Mouse (Mus musculus) cortical plate, adult 2 months (tissue): Measurements from ENCODE around the gene Ptbp1. TPM values are rescaled to one million over a fixed set of nuclear protein-coding genes. Genes with fewer than 3 reads are reported as not detected.
A peak's percentile ranks its signal among the peaks of the same experiment; 100 is the strongest.

Source experiments
- H3K27ac ChIP-seq: fragments of 200-500 bp; 2 replicates; pipeline ENCODE4 v1.5.1; 2012; ENCODE audit warnings: low read length, control low read depth, inconsistent platforms; ENCODE audit not compliant: insufficient read depth
- H3K4me1 ChIP-seq: fragments of 200-500 bp; 2 replicates; pipeline ENCODE4 v1.6.1; 2011; ENCODE audit warnings: low read length; ENCODE audit not compliant: control insufficient read depth, insufficient read depth
- H3K4me3 ChIP-seq: fragments of 200-500 bp; 2 replicates; pipeline ENCODE4 v1.5.1; 2011; ENCODE audit warnings: mild to moderate bottlenecking, low read length, control low read depth; ENCODE audit not compliant: insufficient read depth
- CTCF ChIP-seq: fragments of 200-500 bp; IDR thresholded peaks from 2 replicates; pipeline ENCODE4 v1.5.1; 2011; ENCODE audit warnings: mild to moderate bottlenecking, control low read depth, low read length; ENCODE audit not compliant: insufficient read depth; ENCODE audit errors: extremely low read depth
- POLR2A ChIP-seq: fragments of 200-500 bp; IDR thresholded peaks from 2 replicates; pipeline ENCODE4 v1.6.1; 2011; ENCODE audit warnings: mild to moderate bottlenecking, low read length, control low read depth; ENCODE audit not compliant: insufficient read depth; ENCODE audit errors: extremely low read depth
- polyA plus RNA-seq: library from polyadenylated mRNA; depleted of rRNA; stranded (reverse); fragments of >200 nt; gene quantifications from 2 replicates; pipeline ENCODE4 v1.2.3, GENCODE M21; 2012; rRNA removed

The Ptbp1 gene
- 53.3 and 54.1 TPM in 2 replicates for polyA plus RNA-seq

- H3K27ac ChIP-seq = peak within 1 kb of the TSS; percentile 92
- TF ChIP-seq CTCF (no peak), POLR2A (peak; percentile 98)
- H3K4me3 ChIP-seq = peak within 1 kb of the TSS; percentile 86
- peaks cover 23% of the 10 kb centered on the region for H3K4me1 ChIP-seq
Observed at GRCm38 (mm10) chr10:79853860-79854795, at the start of gene Ptbp1. TSS of gene Ptbp1 (plus strand) at chr10:79854427.

GRCm38 (mm10) chr10:79805636-79806035 is 48.6 kb upstream of the Ptbp1 start:
- peaks cover 20% of the 10 kb centered on the region for H3K4me1 ChIP-seq
- TF ChIP-seq POLR2A = no peak
- no peak for TF ChIP-seq CTCF
- H3K4me3 ChIP-seq = no peak overlapping the region
- H3K27ac ChIP-seq = peak overlapping the region; percentile 20

GRCm38 (mm10) chr10:79806331-79806730 is 47.9 kb upstream of the Ptbp1 start:
- Histone ChIP-seq H3K4me1 (peaks cover 20% of the 10 kb centered on the region), H3K4me3 (0 out of 2 replicates have a peak overlapping the region, but pooled peaks have one; percentile 3), H3K27ac (peak overlapping the region; percentile 20)
- no peak for TF ChIP-seq CTCF

GRCm38 (mm10) chr10:79806972-79807371 is 47.3 kb upstream of the Ptbp1 start:
- Histone ChIP-seq H3K27ac (peak overlapping the region; percentile 20; the same call in 1 of the 2 replicates), H3K4me1 (peaks cover 18% of the 10 kb centered on the region), H3K4me3 (0 out of 2 replicates have a peak overlapping the region, but pooled peaks have one; percentile 3)
- TF ChIP-seq CTCF (no peak), POLR2A (no peak)

DNA sequence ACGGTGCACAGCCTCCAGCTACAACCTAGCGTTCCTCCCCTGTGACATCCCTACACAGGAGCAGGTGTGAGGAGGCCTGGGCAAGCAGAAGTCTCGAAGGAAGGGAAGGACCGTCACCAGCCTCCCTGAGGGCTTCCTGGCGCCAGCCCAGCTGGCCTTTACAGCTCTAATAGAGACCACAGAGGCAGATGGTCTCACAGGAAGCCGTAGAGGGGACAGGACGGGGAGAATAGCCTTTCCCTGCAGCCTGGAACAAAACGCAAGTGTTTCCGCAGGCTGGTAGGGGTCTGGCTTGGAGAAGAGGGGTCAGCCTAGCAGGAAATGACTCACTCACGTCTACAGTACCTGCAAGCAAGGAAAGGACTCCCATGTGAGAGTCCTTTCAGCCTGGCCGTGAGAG is 46.4 kb upstream of the Ptbp1 start:
- no peak for TF ChIP-seq POLR2A
- TF ChIP-seq CTCF = no peak
- H3K4me3 ChIP-seq = no peak overlapping the region
- H3K27ac ChIP-seq = 0 out of 2 replicates have a peak overlapping the region, but pooled peaks have one; percentile 3

GRCm38 (mm10) chr10:79808728-79809127 is 45.5 kb upstream of the Ptbp1 start:
- Histone ChIP-seq H3K27ac (no peak overlapping the region), H3K4me3 (no peak overlapping the region), H3K4me1 (peaks cover 6% of the 10 kb centered on the region)
- no peak for TF ChIP-seq CTCF
- no peak for TF ChIP-seq POLR2A

More for the DNA sequence above, 46.4 kb upstream of the Ptbp1 start:
- H3K4me1 ChIP-seq = peaks cover 11% of the 10 kb centered on the region

DNA sequence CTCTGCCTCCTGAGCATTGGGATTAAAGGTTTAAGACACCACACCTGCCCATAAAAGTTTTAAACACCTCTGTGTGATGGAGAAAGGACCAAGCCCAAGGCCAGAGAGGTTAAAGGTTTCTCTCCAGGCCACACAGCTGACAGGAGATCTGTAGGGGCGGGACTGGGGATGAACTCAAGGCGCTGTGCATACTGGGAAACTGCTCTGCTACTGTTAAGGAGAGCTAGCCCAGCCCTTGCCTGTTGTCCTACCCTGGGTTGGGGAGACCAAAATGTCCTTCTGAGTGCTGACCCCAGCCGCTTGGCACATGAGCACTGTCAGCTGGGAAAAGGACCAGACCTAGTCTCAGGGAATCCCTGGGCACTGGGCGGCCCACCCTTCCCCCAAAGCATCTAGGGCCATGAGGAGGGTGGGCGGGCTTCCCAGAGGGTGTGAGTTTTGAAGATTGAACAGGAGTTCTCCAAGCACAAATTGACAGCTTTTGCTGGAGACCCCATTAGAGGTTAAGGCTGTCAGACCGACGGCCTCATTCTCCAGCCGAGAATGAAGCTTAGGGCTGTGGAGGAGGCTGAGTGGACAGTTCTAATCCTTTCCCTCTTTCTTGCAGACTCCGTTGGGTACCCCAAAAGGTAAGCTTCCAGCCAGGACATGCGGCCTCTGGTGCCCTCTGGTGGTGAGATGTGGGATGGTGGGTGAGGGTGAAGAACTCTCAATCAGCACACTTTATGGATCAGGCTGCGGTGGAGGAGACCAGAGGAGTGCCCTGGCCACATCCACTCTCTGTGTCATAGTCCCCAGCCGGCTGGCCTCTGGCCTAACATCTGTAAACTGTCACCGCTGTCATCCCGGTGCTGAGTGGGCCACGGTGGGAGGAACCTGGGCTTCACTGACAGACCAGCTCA is 42.2 kb upstream of the Ptbp1 start:
- H3K4me3 ChIP-seq = no peak overlapping the region
- H3K27ac ChIP-seq = no peak overlapping the region
- H3K4me1 ChIP-seq = no peaks in the 10 kb centered on the region
- TF ChIP-seq POLR2A = no peak
- peak; percentile 95 for TF ChIP-seq CTCF

DNA sequence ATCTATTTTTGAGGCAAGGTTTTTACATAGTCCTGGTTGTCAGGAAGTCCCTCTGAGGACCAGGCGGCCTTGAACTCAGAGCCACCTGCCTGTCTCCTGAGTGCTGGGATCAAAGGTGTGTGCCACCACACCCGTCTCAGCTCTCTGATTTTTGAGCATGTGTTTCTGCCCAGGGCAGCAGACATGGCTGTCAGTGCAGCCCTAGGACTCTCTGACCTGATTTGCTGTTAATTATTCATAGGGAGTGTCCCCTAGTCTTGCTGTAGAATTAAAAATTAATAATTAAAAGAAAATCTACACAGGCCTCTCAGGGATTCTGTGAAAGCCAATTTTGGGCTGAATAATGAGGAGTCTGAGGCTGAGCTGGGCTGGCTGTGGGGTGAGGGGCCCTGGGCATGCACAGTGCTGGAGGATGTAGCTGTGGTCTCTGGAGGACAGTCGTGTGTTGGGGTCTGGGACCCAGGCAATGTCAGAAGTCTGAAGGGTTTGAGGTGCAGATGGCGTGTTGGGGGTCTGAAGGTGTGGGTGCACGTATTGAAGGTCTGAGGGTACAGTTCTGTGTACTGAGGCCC is 39.9 kb upstream of the Ptbp1 start:
- no peak for TF ChIP-seq POLR2A
- no peak for TF ChIP-seq CTCF
- no peak overlapping the region for H3K27ac ChIP-seq
- H3K4me1 ChIP-seq = no peaks in the 10 kb centered on the region
- no peak overlapping the region for H3K4me3 ChIP-seq

DNA sequence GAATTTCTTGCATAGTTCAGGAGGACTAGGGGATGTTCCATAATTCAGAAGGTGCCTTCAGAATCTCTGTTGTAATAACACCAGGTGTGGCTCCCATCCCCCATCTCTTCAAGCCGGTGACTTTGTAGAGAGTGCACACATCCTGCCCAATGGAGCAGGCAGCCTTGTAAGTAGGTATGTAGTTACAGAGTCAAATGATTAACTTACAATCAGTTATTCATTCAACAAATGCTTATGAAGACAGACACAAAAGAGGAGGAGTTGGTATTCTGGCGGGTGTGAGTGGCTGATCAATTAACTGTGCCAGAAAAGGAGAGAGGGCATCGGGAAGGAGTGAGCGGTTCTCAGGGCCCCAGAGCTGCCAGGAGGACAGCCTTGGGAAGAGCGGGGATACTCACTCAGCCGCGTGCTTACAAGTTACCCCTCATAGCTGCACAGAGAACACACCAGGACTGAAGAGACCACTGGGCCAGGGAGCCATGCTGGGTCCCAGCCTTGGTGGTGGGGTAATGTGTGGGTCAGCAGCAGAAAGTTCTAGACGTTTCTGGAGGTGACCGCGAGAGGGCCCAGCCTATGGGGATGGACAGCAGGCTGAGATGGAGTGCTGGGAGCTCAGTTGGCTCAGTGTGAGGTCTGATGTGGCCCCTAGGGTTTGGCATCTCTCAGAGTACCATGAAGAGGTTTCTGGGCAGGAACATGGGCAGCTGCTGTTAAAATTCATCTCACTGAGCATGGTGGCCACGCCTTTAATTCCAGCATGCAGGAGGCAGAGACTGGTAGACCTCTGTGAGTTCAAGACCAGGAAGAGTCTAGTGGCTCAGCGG is 38.3 kb upstream of the Ptbp1 start:
- Histone ChIP-seq H3K4me3 (no peak overlapping the region), H3K27ac (no peak overlapping the region), H3K4me1 (no peaks in the 10 kb centered on the region)
- no peak for TF ChIP-seq CTCF
